Mouse (Mus musculus) retina, postnatal 1 day (tissue): ENCODE measurements around the gene Zdhhc8.

Experiments
- DNase-seq: peaks from one replicate; pipeline ENCODE4 v3.0.0-alpha.2; 2012

Gene Zdhhc8

DNA sequence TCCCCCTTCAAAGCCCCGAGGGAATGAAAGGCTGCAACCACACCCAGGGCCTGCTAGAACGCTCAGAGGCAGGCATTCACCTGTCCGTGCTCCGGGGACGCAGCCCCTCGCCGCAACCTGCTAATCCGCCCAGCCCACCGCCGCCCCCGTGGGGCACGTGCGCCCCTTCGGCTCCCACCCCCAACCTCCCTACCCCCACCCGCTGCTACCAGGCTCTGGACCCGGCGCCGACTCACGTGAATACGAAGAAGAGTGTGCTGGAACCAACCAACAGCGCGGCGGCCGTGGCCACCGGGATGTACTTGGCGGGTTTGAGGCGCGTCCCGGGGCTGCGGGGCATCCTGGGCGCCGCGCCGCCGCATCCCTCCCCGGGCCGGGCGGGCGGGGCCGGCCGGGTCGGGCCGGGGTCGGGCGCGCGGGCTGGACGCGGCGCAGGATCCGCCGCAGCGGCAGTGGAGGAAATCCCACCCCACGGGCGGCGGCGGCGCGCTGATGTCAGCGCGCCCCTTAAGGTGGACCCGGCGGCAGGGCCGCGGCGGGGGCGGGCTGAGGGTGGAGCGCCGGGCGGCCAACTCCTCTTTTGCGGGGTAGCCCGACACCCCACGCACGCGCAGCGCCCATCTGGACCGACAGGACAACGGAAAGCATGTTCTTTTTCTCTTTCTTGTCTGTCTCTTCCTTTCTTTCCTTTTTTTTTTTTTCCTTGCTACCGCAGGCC lies at the start of gene Zdhhc8:
TSS of gene Zdhhc8 (minus strand) at position 466 of the 718 bp plus-strand sequence.
- peak; percentile 80 for DNase-seq

DNA sequence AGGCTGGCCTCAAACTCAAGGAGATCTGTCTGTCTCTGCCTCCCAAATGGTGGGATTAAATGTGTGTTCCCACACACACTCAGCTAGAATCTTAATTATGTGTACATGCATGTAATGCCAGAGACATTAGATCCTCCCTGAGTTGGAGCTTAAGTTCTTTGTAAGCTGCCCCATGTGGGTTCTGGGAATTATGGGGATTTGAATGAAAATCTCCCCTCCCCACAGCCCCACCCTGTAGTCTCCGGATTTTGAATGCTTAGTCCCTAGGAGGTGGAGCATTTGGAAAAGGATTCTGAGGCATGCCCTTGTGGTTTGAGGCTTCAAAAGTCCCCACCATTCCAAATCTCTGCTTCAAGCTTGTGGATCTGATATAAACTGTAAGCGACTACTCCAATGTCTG lies 40.2 kb upstream of the Zdhhc8 start:
- peak; percentile 66 for DNase-seq

DNA sequence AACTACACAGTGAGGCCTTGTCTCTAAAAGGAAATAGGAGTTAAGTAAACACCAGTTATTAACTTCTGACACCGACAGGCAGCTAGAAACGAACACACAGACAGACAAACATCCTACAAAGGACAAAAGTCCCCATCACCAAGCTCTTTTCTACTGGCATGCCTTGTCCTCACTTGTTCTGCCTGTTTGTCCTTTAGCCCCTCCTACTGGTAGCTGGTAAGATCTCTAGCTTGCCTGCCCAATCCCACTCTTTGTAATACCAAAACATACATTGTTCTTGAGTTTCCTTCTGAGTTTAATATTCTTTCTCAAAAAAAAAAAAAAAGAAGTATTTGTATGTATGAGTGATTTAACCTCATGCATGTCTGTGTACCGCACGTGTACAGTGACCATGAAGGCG lies 33.2 kb upstream of the Zdhhc8 start:
- peak; percentile 37 for DNase-seq

DNA sequence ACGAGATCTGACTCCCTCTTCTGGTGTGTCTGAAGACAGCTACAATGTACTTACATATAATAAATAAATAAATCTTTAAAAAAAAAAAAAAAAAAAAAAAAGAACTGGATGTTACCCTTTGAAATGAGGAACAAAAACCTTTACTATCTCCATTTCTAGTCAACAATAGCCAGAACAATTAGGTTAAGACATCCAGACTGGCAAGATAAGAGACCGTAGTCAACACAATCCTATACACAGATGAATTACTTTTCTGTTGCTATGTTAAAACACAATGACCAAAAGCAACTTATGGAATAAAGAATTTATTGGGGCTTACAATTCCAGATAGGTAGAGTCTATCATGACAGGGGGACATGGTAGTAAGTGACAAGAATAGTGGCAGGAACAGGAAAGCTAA lies 30.1 kb upstream of the Zdhhc8 start:
- no peak for DNase-seq

DNA sequence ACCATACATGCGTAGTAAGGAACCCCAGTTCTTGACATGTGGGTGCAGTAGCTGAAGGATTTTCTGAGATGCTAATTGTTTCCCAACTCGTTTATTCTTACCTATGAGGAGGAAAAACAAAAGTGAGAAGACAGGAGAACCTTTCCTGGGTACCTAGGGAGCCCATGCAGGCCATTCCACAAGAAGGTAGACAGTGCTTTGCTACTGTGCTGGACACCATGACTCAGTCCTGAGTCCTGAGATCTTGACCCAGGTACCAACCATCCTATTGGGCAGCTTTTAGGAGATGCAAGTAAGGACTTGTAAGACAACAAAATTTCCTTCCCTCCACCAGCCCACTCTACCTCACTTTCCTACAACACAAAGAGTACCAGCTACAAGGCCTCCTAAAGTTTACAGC lies 23.3 kb upstream of the Zdhhc8 start, which contains the start of gene Gm49776:
TSS of gene Gm49776 (minus strand) at position 101 of the 400 bp plus-strand sequence.
- DNase-seq = no peak

DNA sequence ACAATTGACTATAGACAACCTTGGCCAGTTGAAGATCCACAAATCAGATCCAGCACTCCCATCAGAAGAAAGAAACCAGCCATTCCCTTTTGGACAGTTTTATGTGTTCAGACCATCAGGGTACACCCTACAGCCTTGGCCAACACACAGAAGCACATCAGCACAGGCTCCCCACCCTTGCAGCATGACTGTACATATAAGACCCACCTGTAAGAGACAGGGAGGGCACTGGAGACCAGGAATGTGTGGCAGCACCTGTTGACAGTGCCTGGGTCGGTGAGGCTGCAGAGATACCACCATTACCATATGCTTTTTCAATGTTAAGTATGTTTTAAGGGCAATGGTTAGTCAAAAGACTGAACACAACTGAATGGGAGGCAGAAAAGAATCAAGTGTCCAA lies 18.9 kb upstream of the Zdhhc8 start:
- no peak for DNase-seq

DNA sequence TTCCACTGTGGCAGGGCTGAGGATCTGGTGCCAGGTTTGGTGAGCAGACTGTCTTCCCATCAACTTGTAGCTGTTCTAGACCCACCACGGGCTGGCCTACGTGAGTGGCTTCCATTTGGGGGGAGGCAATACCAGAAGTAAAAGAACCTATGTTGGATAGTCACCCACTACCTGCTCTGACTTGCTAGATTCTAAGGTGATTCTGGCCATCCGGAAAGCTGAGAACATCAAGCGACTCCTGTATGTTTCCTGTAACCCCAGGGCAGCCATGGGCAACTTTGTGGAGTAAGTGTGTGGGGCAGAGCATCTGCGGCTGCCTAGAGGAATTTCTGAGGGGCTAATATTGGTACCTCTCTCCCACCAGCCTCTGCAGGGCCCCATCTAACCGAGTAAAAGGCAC lies 17.8 kb upstream of the Zdhhc8 start:
- no peak for DNase-seq

DNA sequence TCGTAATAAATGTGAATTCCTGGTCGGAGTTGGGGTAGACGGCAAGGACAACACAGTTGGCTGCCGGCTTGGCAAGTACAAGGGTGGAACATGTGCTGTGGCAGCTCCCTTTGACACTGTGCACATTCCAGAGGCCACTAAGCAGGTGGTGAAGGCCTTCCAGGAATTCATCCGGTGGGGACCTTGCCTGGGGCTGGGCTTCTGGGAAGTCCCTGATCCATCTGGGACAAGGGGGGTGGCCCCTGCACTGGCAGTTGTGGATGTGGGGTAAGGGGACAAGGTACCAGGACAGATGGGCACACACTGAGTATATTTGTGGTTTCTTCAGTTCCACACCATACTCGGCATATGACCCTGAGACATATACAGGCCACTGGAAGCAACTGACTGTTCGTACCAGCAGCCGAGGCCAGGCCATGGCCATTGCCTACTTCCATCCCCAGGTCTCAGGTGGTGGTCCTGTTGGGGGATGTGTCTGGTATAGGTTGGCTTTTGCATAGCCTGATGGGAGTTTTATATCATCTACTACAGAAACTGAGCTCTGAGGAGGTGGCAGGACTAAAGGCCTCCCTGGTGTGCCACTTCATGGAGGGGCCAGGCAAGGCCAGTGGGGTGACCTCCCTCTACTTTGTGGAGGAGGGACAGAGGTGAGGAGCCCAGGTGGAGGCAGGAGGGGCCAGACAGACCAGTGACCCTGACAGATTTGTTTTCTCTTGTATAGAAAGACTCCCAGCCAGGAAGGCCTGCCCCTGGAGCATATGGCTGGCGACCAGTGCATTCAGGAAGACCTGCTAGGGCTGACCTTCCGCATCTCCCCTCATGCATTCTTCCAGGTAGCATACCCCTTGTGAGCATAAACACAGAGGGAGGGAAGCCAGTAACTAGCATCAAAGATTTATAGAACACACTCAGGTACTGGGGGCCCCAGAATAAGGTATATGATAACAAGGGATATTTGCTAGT lies 16.2 kb upstream of the Zdhhc8 start:
- peak; percentile 25 for DNase-seq

DNA sequence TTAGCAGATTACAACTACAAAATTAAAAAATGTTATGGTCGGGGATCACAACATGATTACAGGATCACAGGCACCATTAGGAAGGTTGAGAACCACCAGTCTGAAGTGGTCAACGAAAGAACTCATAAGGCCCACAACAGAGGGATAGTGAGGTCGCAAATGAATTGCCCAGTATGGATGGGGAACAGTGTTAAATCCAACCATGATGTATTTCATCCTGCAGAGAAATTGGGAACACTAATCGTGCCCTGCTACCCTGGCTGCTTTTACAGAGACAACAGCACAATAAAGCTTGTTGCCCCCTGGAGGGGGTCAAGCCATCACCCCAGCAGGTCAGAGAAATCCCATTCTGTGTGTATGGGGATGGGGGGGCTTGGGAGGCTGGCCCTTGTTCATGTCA lies 15.3 kb upstream of the Zdhhc8 start:
- DNase-seq = no peak

DNA sequence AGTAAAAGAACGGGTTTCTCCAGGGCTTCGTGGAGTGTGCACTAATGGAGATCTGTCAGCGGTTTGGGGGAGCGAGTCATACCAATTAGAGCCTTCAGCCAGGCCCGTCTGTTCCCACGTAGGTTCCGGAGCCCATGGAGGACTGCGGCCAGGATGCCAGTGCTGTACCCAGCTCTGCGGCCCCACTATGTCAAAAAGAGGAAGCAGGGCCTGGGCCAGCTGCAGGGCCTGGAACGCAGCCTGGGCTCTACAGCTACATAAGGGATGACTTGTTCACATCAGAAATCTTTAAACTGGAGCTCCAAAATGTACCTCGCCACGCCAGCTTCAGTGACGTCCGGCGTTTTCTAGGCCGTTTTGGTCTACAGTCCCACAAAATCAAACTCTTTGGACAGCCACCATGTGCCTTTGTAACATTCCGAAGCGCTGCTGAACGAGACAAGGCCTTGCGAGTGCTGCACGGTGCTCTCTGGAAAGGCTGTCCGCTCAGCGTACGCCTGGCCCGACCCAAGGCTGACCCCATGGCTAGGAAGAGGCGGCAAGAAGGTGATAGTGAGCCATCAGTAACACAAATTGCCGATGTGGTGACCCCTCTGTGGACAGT lies 14.5 kb upstream of the Zdhhc8 start:
- peak; percentile 39 for DNase-seq

DNA sequence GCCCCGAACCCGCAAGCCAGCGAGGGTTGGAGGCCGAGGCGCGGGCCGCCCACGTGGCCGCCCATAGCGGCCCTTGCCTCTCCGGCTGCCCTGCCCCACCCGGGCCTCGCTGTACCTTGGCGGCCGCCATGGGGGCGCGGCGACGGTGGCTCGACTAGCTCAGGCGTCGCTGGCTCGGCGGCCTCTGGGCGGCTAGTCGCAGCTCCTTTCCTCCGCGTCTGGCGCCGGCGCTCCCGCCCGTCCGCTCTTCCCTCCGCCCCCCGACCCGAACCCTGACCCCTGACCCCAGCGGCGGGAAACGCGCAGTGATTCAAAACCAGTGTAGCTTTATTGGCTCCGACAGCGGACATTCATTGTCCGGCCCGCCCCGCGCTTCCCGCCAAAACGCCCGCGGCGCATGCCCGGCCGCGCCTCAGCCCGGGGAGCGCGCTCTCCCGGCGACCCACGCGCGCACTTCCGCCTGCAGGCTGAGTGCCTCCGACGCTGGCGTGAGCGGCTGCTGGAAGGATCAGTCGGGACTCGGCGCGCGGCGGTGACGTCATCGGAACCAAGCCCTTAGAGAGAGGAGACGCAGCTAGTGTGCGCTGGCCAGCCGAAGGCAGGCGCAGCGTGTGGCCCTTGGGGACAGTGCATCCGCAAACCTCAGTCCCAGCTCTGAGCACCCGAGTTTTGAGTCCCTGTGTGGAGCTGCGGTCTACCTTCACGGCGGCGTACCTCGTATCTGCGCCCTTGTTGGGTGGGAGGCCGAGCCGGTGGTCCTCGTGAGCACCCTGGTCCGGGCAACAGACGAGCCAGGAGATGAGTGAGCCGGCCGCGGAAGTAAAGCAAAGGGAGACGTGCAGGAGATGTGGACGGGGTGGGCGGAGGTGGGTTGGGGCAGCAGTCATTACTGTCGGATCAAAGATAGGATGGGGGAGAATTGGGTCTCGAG lies 13.8 kb upstream of the Zdhhc8 start, which contains the start of the genes Trmt2a and Ranbp1:
TSS of gene Trmt2a (plus strand) at position 247 of the 931 bp plus-strand sequence.
TSS of gene Ranbp1 (minus strand) at position 300 of the 931 bp plus-strand sequence.
- DNase-seq = peak; percentile 99

DNA sequence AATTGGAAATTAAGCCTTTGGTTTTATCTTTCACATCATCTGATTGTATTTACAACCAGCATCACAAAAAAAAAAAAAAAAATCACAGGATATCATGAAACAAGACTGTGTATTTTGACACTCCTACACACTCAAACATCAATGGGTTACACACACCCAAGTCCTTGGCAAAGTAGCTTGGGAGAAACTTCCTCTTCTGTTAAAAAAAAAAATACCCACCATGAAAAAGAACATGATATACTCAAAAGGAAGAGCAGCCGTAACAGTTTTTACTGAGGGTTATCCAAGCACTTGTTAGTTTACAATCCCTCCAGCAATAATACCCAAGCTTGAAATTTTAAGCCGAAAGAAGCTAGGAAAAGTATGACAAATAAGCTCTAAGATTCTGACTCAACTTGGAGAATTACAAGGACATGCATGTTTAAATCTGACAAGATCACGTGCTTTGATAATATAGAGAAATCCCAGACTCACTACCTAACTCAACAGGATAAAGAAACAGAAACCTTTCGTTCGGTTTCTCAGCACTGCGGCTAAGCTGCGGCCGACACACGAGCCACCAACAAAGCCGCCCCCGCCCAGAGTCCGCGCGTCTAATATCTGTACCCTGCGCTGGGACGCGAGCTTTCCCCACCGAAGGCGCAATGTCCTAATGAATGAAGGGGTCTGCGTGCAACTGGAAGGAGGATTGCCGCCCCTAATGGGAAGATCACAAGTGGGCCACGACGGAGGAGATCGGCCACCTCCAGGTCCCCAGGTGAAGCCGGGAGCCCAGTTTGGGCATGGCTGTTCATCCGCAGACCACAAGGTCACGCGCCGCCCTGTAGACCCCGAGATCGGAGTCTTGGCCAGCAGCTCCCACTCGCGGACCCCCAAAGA lies 12.8 kb upstream of the Zdhhc8 start:
- DNase-seq = no peak

DNA sequence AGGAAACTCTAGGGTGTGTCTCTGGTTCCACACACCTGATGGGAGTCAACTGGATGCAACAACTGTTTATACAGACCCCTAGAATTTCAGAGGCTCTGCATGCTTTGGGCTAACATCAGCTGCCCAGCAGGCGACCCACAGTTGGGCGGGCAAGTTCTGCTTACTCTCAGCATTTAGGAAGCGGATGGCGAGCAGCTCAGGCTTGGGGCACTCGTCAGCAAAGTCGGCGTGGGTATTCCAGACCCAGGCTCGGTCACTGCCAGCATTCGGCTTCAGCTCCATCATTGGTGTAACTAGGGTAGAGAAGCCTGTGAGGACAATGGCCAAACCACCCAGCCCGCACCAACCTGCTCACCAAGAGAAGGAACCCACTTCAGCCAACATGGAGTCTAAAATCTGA lies 6.6 kb upstream of the Zdhhc8 start:
- DNase-seq = no peak

DNA sequence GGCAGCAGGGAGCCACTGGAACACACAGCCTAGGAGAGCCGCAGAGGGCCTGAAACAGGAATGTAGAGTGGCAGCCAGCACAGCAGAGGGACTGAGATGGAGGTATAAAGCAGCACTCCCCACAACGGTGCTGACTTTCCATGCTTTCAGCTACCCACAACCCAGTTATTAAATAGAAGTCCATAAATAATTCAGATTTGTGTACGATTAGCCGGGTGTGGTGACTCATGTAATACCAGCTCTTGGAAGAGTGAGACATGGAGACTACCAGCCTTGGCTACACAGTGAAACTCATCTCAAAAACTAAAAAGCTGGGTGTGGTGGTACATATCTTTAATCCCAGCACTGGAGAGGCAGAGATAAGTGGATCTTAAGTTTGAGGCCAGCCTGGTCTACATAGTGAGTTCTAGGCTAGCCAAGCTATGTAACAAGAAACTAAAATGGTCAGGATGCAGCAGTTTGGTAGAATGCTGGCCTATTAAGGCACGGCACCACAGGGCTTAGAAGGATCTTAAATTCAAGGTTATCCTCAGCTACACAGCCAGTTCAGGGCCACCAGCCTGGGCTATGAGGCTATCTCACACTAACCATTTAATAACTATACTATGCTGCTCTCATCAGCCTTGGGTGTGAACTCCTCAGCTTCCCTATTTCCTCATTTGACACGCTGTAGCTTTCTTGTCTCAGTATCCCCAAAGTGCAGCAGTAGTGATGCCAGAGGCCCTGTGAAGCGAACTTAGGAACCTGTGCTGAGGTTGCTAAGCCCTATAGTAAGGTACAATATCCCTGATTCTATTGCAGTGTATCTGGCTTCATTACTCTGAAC lies 2.0 kb upstream of the Zdhhc8 start:
- DNase-seq = no peak

DNA sequence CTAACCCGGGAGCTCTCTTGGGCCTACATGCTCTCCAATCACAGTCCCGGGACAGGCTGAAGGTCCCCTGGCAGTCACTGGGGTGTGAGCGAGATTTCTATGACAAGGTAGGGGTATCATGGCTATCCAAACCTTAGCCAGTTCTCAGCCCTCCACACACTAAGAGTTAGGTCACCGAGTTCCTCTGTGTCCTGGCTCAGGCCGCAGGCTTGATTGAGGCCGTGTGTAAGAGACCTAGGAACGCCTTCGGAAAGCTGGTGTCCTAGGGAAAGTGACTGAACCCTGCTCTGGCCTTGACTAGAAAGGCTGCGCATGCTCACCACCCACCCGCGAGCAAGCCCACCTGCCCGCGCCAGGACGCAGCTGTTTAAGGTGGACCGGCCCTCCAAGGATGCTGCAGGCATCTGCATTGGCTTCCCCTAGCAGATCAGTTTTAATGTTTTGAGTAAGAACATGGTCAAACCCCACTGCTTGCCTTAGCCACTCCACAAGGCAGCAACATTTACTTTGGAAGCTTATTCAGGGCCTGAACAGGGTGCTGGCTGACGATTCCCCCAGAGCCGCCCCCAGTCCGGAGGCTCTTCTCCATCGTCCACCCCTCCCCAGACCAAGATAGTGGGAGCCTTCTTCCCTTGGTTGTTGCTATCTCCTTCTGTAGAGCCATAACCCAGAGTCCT lies 591 bp upstream of the Zdhhc8 start:
- DNase-seq = peak; percentile 79

DNA sequence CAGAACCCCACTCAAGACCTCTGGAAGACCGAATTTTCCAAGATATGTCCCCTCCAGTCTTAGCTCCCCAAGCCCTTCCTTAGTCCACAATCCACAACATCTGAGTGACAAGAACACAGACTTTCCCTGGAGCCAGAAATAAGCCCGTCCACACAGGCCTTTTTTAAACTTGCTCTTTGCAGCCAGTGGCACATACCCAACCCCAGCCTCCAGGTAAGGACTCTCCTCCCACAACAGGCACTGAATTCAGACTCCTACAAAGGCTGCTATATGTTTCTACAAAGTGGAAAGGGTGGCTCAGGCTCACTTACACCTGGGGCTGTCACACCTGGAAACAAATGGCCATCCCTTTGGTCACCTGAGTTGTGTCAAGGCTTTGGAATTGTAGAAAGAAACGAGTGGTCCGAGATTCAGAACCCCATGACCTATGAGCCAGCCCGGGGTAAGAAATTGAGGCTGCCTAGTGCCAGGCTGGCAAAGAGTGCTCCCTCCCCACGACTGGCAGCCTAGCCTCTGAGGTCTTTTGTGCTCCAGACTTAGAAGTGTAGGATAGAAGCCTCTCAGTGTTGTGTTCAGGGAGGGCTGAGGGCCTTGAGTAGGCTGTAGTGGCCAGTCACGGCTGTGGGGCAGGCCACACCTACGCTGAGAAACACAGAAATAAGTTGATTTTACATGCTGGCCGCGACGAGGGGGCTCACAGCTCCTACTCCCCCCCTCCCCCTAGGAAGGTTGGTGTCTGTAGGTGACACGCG lies 841 bp downstream of the Zdhhc8 start:
- no peak for DNase-seq

DNA sequence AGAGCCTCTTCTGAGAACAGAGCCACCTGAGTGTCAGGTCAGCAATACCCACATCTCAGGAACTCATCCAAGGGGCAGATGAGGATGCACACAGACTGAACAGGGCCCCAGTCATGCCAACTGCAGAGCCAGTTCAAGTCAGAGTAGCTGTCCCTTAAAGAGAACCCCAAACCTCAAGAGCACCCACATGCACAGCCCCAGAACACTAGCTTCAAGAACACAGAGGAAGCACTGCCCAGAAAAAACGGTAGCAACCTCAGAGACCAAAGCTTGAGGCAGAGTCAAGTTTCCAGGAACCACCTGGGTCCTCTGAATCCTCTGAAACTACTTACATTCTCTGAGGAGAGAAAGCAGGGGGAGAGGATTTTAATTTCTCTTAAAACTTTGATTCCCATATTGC lies 1.5 kb downstream of the Zdhhc8 start:
- no peak for DNase-seq

DNA sequence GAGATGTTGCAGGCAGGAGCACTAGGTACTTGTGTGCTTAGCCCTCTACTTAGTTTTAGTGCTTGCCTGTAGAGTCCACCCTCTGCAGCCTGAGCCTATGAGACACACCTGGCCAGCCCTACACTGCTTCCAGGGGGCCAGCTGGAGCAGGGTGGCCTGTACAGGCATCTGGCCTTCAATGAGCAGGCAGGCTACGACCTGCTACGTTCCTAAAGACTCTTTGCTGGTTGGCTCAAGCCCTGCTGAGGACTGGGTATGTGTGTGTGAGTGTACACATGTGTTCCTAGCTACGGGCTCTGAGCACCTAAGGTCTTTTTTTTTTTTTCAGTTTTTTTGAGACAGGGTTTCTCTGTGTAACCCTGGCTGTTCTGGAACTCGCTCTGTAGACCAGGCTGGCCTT lies 3.5 kb downstream of the Zdhhc8 start:
- no peak for DNase-seq

DNA sequence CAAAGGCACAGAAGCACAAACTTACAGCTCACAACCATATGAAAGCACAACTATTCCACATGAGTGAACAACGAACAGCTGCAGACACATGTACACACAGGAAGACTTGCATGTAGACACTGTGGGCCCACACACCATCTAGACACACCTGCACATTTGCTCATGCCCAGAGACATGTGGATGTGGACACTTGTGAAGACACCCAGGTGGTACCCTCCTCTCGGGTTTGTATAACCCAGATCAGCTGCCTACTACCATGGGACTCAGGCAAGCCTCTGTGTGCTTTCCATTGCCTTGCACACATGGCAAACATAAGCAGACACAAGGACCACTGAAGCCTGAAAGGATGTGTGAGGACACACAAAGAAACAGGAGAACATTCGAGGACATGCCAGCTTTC lies 3.9 kb downstream of the Zdhhc8 start:
- DNase-seq = no peak
